Mouse (Mus musculus) common myeloid progenitor, adult 5-6 weeks (primary cell): ENCODE results near the gene Fcna. TPM values are rescaled to one million over a fixed set of nuclear protein-coding genes. Genes with fewer than 3 reads are reported as not detected.
A peak's percentile ranks its signal among the peaks of the same experiment; 100 is the strongest.

Source experiments
- ATAC-seq: replicated peaks from 2 replicates; pipeline ENCODE4 v1.8.0; 2016; ENCODE audit warnings: low read depth, mild to moderate bottlenecking, moderate TSS enrichment, inconsistent platforms; ENCODE audit not compliant: poor library complexity, severe bottlenecking
- total RNA-seq: library from RNA; stranded (forward); fragments of 200-1000, 187-1606 nt; gene quantifications from 2 replicates; pipeline ENCODE4 v1.2.3, GENCODE M21; 2017

The Fcna gene
- total RNA-seq, 1 experiment from 2014 or later: 1.6 TPM

DNA sequence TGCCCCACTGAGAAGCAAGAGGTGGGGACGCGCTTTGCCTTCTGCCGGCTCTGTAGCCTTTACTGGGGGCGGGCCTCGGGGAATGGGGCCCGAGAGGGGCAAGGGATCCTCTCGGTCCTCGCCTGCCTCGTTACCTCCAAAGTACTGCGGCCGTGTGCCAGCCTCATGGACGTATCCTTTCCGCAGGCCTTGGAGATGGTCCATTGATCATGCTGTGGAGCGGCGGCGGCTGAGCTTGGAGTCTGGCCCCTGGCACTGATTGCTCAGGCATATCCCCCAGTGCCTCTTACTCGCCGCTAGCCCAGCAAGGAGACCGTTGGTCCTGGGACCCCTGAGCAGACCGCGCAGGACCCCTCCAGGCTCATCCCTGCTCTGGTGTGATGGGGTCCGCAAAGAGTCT lies 11.4 kb downstream of the Fcna start:
- ATAC-seq: no peak

DNA sequence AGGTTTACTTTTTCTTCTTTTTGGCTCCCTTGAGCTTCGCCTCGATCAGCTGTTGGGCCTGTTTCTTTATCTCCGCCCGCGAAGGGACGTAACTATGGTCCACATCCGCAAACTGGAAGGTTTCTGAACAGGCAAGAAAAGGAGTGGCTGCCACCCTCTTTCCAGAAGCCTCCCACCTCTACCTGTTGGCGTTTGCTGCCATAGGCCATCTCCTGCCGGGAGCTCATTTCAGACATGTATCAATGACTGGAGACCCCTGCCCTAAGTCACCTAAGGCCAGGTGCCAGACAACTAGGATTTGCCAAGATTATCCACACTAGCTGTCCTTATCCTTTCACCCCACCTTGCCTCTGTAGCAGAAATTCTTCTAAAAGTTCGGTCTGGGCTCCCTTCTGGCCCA lies 19.2 kb downstream of the Fcna start:
- peak; percentile 35 for ATAC-seq

DNA sequence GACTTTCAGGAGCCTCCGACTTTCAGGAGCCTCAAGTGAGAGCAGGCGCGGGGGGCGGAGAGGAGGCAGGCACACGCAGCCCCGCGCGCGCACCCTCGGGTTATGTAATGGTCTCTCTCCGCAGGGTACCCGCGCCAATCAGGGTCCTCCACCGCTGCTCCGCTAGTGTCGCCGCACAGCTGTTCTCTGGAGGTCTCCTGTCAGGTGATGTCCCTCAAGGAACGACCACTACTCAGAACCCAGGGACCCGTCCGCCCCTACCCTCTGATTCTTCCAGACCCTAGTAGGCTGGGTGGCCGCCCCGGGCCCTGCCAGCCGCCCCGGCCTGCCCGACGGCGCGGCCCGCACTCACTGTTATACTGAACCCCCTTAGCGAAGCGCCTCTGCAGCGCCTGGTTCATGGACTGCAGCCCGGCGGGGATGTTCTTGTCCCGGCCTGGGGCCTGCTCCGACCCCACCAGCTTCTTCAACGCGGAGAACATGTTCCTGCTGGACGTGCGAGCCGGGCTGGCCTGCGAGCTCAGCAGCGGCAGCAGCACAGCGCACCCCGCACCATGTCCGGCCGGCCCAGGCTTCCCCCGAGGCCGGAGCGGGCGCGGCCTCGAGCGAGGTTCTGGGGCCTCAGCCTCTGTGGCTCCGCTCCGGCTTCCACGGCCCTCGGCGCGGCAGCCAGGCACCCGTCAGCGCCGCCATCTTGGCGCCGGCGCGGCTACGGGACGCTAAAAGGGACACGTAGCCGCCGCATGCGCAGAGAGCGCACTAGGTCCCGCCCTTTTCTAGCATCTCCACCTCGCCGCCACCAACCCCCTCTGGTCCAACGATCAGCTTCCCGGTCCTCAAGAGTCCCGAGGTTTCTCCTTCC lies 19.8 kb downstream of the Fcna start, which contains the start of gene Rabl6:
Rabl6 (minus strand) TSS at position 761 of the 862 bp plus-strand sequence.
- peak; percentile 93 for ATAC-seq

DNA sequence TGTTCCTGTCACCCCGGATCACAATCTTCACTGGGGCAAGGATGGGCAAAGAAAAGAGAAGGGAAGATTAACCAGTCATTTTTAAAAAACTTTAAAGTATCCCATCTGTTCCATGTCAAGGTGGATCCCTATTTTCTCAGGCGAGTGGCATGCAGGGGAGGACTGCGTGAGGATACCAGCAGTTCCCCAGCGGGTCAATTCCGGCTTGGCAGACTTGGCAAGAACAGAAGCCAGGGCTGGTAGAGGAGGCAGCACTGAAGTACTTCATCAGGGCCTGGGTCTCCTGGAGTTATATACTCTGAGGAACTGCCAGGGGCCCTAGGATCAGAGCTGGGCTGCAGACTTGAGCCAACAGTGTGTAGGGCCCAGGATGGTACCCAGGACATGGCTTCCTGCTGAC lies 25.3 kb downstream of the Fcna start:
- ATAC-seq: no peak

DNA sequence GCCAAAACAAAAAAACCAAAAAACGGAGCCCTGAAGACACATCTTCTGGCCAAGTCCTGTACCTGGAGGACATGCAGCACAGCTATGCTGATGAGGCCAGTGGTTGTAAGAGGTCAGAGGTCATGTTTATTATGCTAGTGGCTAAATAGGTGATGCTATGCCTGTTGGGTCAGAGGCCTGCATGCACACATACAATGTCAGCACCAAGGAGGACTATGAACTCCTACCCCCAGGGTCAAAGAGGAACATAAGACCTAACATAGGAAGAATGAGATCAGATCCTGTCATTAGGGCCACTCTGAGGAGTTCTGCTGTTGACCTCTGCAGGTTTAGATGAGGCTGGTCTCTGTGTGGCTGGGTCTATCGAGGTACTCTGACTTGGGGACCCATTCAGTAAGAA lies 27.8 kb downstream of the Fcna start:
- no peak for ATAC-seq

DNA sequence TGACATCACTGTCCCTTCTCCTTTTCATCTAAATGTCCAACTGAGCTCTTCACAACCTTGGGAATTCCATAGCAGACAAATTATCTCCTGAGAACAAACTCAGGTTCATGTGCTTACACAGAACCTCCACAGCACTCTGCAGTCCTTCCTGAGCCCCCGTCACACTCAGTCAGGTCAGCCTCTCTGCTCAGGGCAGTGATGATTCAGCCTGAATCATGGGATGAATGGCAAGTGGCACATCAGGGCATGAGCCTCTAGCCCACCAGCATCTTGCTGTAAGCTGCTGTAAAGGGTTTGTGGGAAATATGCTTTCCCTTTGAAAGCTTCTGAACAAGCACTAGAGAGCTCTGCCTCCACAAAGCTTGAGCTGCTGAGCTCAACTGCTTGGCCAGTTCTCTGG lies 29.1 kb downstream of the Fcna start:
- no peak for ATAC-seq

DNA sequence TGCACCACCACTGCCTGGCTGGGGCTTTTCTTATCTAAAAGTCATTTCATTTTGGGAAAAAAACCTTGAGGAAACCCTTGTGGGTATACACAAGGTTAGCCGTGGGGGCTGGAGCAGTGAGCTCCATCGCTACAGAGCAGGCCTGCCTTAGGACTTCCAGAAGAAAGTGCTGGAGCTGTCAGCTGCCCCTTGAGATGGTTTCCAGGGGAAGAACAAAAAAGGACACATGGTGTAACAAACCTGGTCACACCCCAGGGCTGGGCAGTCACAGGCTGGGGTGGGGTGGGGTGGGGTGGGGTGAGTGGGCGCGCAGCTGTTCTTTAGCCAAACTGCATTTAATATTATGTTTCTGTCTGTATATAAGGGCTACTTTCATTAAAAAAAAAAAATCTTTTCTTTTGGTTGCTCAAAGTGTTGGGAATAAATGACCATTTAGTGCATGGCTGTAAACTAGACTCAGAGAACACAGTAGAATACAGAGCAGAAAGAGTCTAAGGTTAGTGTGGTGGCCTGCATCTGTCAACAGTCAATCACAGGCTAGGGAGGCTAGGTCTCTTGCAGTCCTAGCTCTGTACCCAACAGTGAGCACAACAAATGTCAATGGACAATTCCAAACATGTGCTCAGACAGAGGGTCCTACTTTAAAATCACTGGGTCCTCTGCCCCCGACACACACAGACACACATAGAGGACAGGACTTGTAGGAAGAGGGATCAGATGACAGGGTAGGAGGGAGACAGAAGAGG lies 30.9 kb downstream of the Fcna start:
- ATAC-seq: no peak

DNA sequence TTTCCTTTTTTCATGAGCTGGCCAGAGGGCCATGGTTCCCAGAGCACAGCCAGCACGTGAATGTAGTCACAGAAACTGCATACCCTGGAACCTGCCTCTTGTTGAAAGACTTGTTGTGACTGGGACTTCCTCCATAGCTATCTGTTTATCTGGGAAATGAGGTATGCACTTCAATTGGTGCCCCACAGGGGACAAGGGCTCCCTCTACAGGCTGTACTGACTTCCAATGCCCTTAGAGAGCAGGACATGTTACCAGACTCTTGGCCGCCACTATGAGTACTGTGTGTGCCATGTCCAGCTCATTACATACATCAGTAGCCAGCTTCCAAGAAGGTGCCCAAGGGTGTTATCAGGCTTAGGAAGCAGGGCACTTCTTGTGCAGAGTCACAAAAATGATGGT lies 36.0 kb downstream of the Fcna start:
- peak; percentile 84 for ATAC-seq

DNA sequence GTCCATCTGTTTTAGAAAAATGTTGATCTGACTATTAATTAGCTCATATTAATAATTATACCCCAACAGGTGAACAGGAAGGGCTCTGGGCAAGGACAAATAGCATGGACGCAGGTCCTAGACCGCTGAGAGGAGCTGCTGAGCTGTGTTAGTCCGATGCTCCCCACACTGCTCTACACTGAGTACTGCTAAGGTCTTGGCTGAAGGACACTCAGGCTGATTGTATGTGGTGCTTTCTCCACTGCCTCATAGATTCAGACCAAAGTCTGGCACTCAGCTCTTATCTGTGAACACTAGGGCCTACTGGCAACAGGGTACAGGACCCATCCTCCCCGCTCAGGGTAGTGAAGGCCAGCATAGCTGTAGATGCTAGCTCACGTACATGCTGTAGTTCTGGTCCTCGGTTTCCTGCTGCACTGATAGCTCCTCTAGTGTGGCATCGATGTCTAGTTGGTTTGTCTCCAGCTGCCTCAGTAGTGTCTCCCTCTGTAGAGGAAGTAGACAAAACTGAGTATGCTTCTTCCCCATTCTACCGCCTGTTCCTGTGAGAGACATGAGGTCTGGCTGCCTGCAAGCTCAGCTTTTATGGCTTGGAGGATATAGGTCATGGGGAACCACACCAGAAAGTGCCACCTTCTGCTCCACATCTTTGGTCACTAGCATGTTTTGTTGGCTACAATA lies 39.5 kb downstream of the Fcna start:
- ATAC-seq: no peak

DNA sequence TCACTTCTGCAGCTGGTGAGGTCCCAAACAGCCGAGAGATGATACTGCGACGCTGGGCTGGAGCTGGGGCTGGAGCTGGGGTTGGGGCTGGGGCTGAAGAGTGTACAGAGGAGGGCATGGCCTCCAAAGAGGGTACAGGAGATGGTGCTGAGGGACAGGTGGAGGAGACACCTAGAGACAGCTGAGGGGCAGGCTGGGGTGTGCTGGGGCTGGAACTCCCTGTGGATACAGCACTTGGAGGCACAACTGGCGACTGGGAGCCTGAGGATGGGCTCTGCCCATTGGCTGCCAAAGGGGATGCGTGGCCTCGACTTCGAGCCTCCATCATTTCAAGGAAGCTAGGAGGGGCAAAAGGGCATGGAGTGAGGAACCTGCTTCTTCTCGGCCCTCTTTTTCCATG lies 40.5 kb downstream of the Fcna start:
- no peak for ATAC-seq

DNA sequence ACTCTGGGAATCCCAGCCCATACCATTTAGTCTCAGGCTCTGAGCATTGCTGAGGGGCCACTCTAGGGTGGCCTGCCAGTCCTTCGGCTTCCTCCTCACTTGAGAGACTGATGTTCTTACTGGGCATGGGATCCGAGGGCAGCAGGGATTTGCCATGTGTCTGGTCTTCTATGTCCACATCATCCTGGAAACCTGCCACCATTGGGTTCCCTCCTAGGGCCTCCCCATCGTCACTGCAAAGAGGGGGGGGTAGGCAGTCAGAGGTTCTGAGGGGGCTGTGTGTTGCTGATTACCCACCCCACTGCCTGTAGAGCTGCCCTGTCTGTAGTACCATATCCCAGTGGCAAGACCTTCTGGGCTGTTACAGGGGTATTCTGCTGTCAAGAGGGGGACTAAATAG lies 42.2 kb downstream of the Fcna start:
- ATAC-seq: no peak

DNA sequence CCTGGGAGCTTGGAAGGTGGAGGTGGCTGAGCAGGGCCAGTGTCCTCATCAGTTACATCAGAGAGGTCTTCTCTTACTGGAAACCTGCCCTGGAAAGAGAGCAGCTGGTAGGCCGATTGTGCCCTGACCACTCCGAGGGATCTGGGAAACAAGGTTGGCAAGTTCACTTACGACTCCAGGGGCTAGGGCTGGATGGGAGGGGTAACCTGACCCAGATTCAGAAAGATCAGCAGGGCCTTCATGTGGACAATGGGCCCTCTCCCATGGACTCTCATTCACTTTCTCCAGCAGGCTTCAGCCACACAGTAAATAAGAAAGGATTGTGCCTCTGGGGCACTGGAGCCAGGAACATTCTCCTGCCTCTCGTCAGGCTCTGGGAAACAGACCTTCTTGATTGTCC lies 43.0 kb downstream of the Fcna start:
- ATAC-seq: no peak

DNA sequence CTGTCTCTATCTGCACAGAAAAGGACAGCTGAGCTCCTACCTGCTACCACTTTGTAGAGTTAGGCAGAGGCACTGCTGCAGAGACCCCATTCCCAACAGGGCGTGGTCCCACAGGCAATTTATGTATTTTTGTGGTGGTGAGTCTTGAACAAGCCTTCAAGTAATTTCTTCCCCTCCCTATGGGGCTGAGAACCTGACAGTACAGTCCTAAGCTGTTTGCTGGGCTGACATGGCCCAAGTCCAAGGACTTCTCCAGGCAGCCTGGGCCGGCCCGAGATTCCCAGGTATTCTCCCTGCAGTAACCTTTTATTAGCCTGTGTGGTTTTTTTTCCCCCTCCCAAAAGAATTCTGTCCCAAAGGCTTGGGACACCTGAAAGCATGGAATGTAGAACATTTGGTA lies 43.7 kb downstream of the Fcna start:
- ATAC-seq: no peak

DNA sequence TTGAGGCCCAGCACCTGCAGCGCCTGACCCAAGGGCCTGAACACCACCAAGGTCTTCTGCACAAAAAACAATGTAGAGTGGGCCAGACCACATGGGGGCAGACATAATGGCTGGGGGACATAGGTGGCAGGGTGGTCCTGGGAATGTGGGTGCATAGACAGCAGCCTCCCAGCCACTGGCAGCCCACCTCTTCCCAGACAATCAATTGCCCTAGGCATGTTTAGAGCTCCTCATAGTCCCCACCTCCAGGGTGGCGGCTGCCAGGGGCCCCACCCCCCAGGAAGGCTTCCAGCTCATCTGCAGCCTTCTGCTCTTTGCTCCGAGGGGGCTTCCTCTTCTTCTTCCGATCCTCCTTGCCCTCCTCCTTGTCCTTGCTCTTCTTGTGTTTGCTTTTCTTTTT lies 44.3 kb downstream of the Fcna start:
- ATAC-seq: no peak

DNA sequence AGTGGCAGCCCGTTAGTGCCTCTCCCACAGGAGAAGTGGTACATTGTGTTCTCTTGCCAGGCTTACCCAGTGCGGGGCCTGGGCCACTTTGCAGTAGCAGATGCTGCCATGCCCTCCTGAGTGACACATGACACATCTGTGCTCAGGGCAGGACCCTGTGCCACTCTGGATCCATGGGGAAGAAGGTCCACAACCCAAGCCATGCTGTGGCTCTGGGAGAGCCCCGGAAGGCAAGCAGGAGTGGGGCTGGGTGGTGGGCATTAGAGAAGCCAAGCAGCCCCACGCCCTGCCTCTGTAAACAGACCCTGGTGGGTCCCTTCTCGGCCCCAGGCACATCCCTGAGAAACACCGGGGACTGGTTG lies 44.7 kb downstream of the Fcna start:
- ATAC-seq: no peak

DNA sequence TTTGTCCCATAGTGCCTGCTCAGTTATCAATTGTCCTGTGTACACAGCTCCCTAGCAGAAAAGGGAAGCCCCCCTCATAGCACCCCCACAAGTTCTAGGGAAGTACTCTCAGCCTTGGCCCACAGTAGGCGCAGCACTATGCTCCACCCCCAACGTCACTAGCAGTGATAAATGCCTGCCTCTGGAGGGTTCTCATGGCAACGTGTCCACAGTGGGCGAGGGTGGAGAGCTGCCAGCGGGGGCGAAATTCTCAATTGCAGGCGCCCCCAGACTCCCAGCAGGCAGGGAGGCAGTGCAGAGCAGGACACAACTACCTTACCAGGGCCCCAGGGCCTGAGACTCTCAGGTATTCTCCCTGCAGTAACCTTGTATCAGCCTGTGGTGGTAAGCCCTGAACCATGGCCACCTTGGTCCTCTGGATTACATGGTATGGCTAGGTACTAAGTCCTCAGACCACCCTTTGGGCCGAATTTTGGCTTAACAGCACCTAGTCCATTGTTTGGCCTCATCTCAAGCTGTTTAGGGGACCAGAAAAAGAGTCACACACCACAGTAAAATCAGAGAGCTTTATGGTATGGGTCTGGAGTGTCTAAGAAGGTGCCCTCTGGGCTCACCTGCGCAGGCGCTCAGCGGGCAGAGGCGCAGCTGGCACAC lies 45.2 kb downstream of the Fcna start:
- ATAC-seq: peak; percentile 40

DNA sequence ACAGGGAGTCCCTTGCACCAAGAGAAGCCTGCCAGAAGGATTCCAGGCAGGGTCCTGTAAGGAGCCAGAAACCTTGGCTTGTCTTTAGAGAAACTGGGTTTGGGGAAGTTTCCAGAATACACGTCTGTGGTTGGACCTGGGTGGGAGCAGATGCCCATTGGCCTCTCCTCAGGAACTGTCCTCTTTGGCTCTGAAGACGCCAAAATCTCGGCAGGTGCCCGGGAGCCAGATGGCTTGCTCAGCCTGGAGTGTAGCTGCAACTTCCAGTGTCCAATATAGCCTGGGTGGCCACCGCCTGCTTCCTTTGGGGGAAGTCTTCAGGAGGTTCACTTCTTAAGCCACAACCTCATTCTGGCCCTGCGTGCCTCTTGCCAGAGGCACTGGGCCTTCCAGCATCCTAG lies 45.9 kb downstream of the Fcna start:
- ATAC-seq: 0 out of 2 replicates have a peak, but pooled peaks have one; percentile 9

DNA sequence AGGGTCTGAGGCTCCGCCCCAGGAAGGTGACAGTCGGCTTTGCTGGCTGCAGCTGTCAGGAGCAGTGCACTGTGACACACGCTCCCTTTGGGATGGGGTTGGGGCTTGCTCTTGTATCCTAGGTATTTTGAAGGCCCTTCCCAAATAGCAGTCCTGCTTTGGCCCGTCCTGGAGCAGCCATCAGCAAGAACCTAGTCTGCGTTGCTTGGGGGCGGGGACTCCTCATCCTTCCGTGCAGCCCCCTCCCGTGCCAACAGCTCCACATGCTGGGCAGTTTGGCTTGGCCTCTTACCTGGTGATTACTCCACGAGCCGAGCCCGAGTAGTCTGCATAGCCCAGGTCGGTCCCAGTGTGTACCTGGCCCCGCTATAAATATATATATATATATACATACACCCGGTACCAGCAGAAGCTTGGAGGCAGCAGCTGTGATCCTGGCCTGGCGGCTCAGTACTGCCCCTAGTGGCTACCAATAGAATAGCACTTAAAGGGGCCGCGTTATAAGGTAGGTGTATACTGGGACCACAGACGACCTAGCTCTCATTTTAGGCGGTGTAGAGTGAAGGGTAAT lies 46.5 kb downstream of the Fcna start, which contains the start of gene Ajm1:
Ajm1 (minus strand) TSS at position 464 of the 571 bp plus-strand sequence.
- ATAC-seq: peak; percentile 73

DNA sequence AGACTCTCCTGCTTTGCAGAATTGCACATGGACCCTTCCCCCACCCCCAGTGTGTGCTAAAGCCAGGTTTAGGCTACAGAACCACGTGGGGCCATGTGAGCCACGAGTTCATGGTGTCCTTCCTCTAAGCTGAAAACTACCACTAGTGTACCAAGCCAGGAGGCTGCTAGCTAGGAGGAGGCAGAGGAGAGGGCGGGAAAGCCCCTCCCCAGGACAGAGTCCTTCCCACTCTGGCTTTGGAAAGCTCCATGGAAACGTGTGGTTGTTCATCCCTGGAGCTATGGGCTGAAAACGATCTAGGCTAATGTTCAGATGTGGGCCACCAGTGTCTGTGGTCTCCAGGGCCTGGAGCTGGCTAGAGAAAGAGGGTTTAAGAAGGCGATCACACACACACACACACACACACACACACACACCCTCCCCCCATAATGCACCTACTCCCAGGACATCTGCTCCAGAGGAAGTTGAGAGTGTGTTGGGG lies 47.2 kb downstream of the Fcna start:
- no peak for ATAC-seq
